Mouse (Mus musculus) intestine, embryonic 15.5 days (tissue): ENCODE measurements around the gene Utp15. TPM values are rescaled to one million over a fixed set of nuclear protein-coding genes. Genes with fewer than 3 reads are reported as not detected.

Experiments used
- ATAC-seq: fragments of 200-750 bp; cut with Nextera tagmentation; 2 replicates; pipeline ENCODE4 v1.8.0; 2017; ENCODE audit warnings: moderate TSS enrichment, moderate library complexity
- H3K27ac ChIP-seq: fragments of 300-500 bp; sonication (generic); 2 replicates; pipeline ENCODE4 v1.5.1; 2015; ENCODE audit warnings: mild to moderate bottlenecking, inconsistent platforms
- H3K27me3 ChIP-seq: fragments of 300-500 bp; sonication (generic); replicated peaks from 2 replicates; pipeline ENCODE4 v1.6.1; 2015; ENCODE audit warnings: inconsistent platforms
- H3K36me3 ChIP-seq: fragments of 300-500 bp; sonication (generic); 2 replicates; pipeline ENCODE4 v1.6.1; 2015; ENCODE audit warnings: inconsistent platforms
- H3K4me1 ChIP-seq: fragments of 300-500 bp; sonication (generic); replicated peaks from 2 replicates; pipeline ENCODE4 v1.6.1; 2015; ENCODE audit warnings: inconsistent platforms
- H3K4me2 ChIP-seq: fragments of 300-500 bp; sonication (generic); replicated peaks from 2 replicates; pipeline ENCODE4 v1.6.1; 2015; ENCODE audit warnings: mild to moderate bottlenecking, inconsistent platforms
- H3K4me3 ChIP-seq: fragments of 300-500 bp; sonication (generic); replicated peaks from 2 replicates; pipeline ENCODE4 v1.5.1; 2015; ENCODE audit warnings: inconsistent platforms
- H3K9ac ChIP-seq: fragments of 300-500 bp; sonication (generic); 2 replicates; pipeline ENCODE4 v1.6.1; 2015; ENCODE audit warnings: inconsistent platforms
- H3K9me3 ChIP-seq: fragments of 300-500 bp; sonication (generic); 2 replicates; pipeline ENCODE4 v1.6.1; 2016; ENCODE audit warnings: inconsistent platforms
- WGBS: fragments of 180-500 bp; shearing (Covaris S2); methylation state at CpG from one replicate; pipeline ENCODE4 v1.1.7; 2015; 5-methylcytosine and 5-hydroxymethylcytosine counted together
- polyA plus RNA-seq: library from polyadenylated mRNA; unstranded; fragments of >200 nt; fragmentation: Nextera tagmentation; extraction: Ambion mirVana; gene quantifications from 2 replicates; pipeline ENCODE4 v1.2.1, GENCODE M21; 2015

The Utp15 gene
- polyA plus RNA-seq, 1 experiment from 2014 or later = 35.7 TPM

GRCm38 (mm10) chr13:98205111-98205510 is 57.7 kb downstream of the Utp15 start:
- Histone ChIP-seq H3K27me3 (no peaks in the 10 kb centered on the region), H3K4me3 (peak overlapping the region; percentile 64), H3K9ac (no peak overlapping the region)

GRCm38 (mm10) chr13:98204371-98204770 is 58.5 kb downstream of the Utp15 start:
- H3K9ac ChIP-seq = no peak overlapping the region
- peaks cover 8% of the 10 kb centered on the region; the same call in 1 of the 2 replicates for H3K4me1 ChIP-seq
- H3K27me3 ChIP-seq = no peaks in the 10 kb centered on the region
- no peaks in the 10 kb centered on the region for H3K36me3 ChIP-seq
- H3K4me2 ChIP-seq = 0 out of 2 replicates have a peak overlapping the region, but pooled peaks have one; percentile 88
- no peak overlapping the region for H3K4me3 ChIP-seq
- no peak overlapping the region for H3K27ac ChIP-seq
- 59% methylated on average over 8 of the region's 8 CpGs for WGBS
- no peaks in the 10 kb centered on the region for H3K9me3 ChIP-seq
- no peak for ATAC-seq

More at GRCm38 (mm10) chr13:98205111-98205510, 57.7 kb downstream of the Utp15 start:
- 0 out of 2 replicates have a peak, but pooled peaks have one; percentile 7 for ATAC-seq
- peaks cover 8% of the 10 kb centered on the region; the same call in 1 of the 2 replicates for H3K4me1 ChIP-seq
- WGBS = 15% methylated on average over 8 of the region's 8 CpGs
- H3K36me3 ChIP-seq = no peaks in the 10 kb centered on the region
- H3K27ac ChIP-seq = peak overlapping the region; percentile 73; the same call in 1 of the 2 replicates
- peak overlapping the region; percentile 88 for H3K4me2 ChIP-seq
- H3K9me3 ChIP-seq = no peaks in the 10 kb centered on the region

- H3K9ac ChIP-seq = no peak overlapping the region
- no peak overlapping the region for H3K27ac ChIP-seq
- H3K9me3 ChIP-seq = no peaks in the 10 kb centered on the region
- H3K36me3 ChIP-seq = no peaks in the 10 kb centered on the region
- WGBS = 57% methylated on average over 9 of the region's 9 CpGs
- peak; percentile 26 for ATAC-seq
- H3K4me3 ChIP-seq = no peak overlapping the region
- no peaks in the 10 kb centered on the region for H3K27me3 ChIP-seq
- H3K4me1 ChIP-seq = peaks cover 8% of the 10 kb centered on the region; the same call in 1 of the 2 replicates
- no peak overlapping the region for H3K4me2 ChIP-seq
Measured at GRCm38 (mm10) chr13:98201436-98201835, 61.4 kb downstream of the Utp15 start.

Other genes starting within 250 kb of the Utp15 start
- gene Arhgef28, start 56.6 kb downstream of the Utp15 start, polyA plus RNA-seq = 15.6 and 18.1 TPM in 2 replicates
- gene Ankra2, start within 50 bp of the Utp15 start, polyA plus RNA-seq = 22.2 and 22.5 TPM in 2 replicates
- gene Gm21976, start 16.8 kb upstream of the Utp15 start, polyA plus RNA-seq = not detected in 2 replicates
- 620 and 754 TPM in 2 replicates for gene Btf3, start 54.0 kb upstream of the Utp15 start, polyA plus RNA-seq
- 0.03 TPM in 1 of 2 replicates, not detected in the other for gene Foxd1, start 91.2 kb upstream of the Utp15 start, polyA plus RNA-seq
- 1.8 TPM in 2 replicates for gene Gm10320, start 229.0 kb upstream of the Utp15 start, polyA plus RNA-seq